Mouse (Mus musculus): ENCODE measurements around the gene Nprl3.

GRCm38 (mm10) chr11:32250880-32251763, 16.4 kb downstream of the Nprl3 start:
- no peak for TF ChIP-seq GATA1 (IDR thresholded peaks at IDR 0.05; ENCODE audit: borderline replicate concordance, low read length)
- TF ChIP-seq FLI1 (IDR thresholded peaks at IDR 0.05; ENCODE audit: low read length): no peak
